Mouse (Mus musculus) lung, postnatal 0 days (tissue): Measurements from ENCODE around the gene Iqca.

Source experiments
- CTCF ChIP-seq: IDR thresholded peaks from 2 replicates; pipeline ENCODE4 v1.5.1; 2016; ENCODE audit warnings: antibody characterized with exemption, mild to moderate bottlenecking
- EP300 ChIP-seq: IDR thresholded peaks from 2 replicates; pipeline ENCODE4 v1.6.1; 2016; ENCODE audit warnings: antibody characterized with exemption, mild to moderate bottlenecking, control low read depth

- TF ChIP-seq CTCF, result no peak
- TF ChIP-seq EP300, result peak; percentile 95
Observed at GRCm38 (mm10) chr1:90103896-90104487, 49.2 kb downstream of the Iqca start.
